Mouse (Mus musculus): ENCODE data around the gene Cnih2. TPM values are rescaled to one million over a fixed set of nuclear protein-coding genes. Genes with fewer than 3 reads are reported as not detected.
"Not testable (repeated sequence)": the region's sequence is repeated elsewhere in the genome, so short reads cannot be mapped to it uniquely, and the experiment has no call there.

The Cnih2 gene
- polyA plus RNA-seq, 1 experiment, result 399 TPM

- Histone ChIP-seq H3K4me1 (ENCODE audit: control insufficient read depth, insufficient read depth, low read length) (peaks cover 2% of the 10 kb centered on the region; the same call in 1 of the 2 replicates), H3K4me3 (ENCODE audit: insufficient read depth, low read length) (peak overlapping the region; percentile 55), H3K27ac (ENCODE audit: insufficient read depth, low read length) (peak overlapping the region; percentile 76)
- TF ChIP-seq POLR2A (IDR thresholded peaks at IDR 0.05; ENCODE audit: extremely low read depth, insufficient read depth, low read length), result peak; percentile 8; the same call in 1 of the 2 replicates
- TF ChIP-seq CTCF (IDR thresholded peaks at IDR 0.05; ENCODE audit: extremely low read depth, insufficient read depth, low read length), result no peak
These were observed 2.3 kb downstream of the Cnih2 start for GRCm38 (mm10) chr19:5095887-5096474.

GRCm38 (mm10) chr19:5094746-5095417 lies 3.4 kb downstream of the Cnih2 start:
- Histone ChIP-seq H3K27ac (ENCODE audit: insufficient read depth, low read length) (peak overlapping the region; percentile 11; the same call in 1 of the 2 replicates), H3K4me3 (ENCODE audit: insufficient read depth, low read length) (peak overlapping the region; percentile 55), H3K4me1 (ENCODE audit: control insufficient read depth, insufficient read depth, low read length) (peaks cover 2% of the 10 kb centered on the region; the same call in 1 of the 2 replicates)
- TF ChIP-seq POLR2A (IDR thresholded peaks at IDR 0.05; ENCODE audit: extremely low read depth, insufficient read depth, low read length), result no peak; the same call in 1 of the 2 replicates
- no peak for TF ChIP-seq CTCF (IDR thresholded peaks at IDR 0.05; ENCODE audit: extremely low read depth, insufficient read depth, low read length)

GRCm38 (mm10) chr19:5094243-5094632 lies 4.1 kb downstream of the Cnih2 start:
- Histone ChIP-seq H3K4me1 (ENCODE audit: control insufficient read depth, insufficient read depth, low read length) (peaks cover 2% of the 10 kb centered on the region; the same call in 1 of the 2 replicates), H3K4me3 (ENCODE audit: insufficient read depth, low read length) (peak overlapping the region; percentile 55), H3K27ac (ENCODE audit: insufficient read depth, low read length) (0 out of 2 replicates have a peak overlapping the region, but pooled peaks have one; percentile 11)
- peak; percentile 73 for TF ChIP-seq CTCF (IDR thresholded peaks at IDR 0.05; ENCODE audit: extremely low read depth, insufficient read depth, low read length)
- TF ChIP-seq POLR2A (IDR thresholded peaks at IDR 0.05; ENCODE audit: extremely low read depth, insufficient read depth, low read length), result peak; percentile 13; the same call in 1 of the 2 replicates

GRCm38 (mm10) chr19:5093481-5094242 lies 4.7 kb downstream of the Cnih2 start:
- Histone ChIP-seq H3K27ac (ENCODE audit: insufficient read depth, low read length) (no peak overlapping the region), H3K4me1 (ENCODE audit: control insufficient read depth, insufficient read depth, low read length) (peaks cover 2% of the 10 kb centered on the region; the same call in 1 of the 2 replicates), H3K4me3 (ENCODE audit: insufficient read depth, low read length) (no peak overlapping the region; the same call in 1 of the 2 replicates)
- TF ChIP-seq CTCF (IDR thresholded peaks at IDR 0.05; ENCODE audit: extremely low read depth, insufficient read depth, low read length) (no peak), POLR2A (IDR thresholded peaks at IDR 0.05; ENCODE audit: extremely low read depth, insufficient read depth, low read length) (no peak)

GRCm38 (mm10) chr19:5092083-5092482 lies 6.2 kb downstream of the Cnih2 start:
- TF ChIP-seq POLR2A (IDR thresholded peaks at IDR 0.05; ENCODE audit: extremely low read depth, insufficient read depth, low read length) (peak; percentile 46), CTCF (IDR thresholded peaks at IDR 0.05; ENCODE audit: extremely low read depth, insufficient read depth, low read length) (no peak)
- Histone ChIP-seq H3K27ac (ENCODE audit: insufficient read depth, low read length) (no peak overlapping the region), H3K4me1 (ENCODE audit: control insufficient read depth, insufficient read depth, low read length) (no peaks in the 10 kb centered on the region; the same call in 1 of the 2 replicates), H3K4me3 (ENCODE audit: insufficient read depth, low read length) (no peak overlapping the region)

- Histone ChIP-seq H3K4me3 (ENCODE audit: insufficient read depth, low read length) (peak overlapping the region; percentile 87; the same call in 1 of the 2 replicates), H3K4me1 (ENCODE audit: control insufficient read depth, insufficient read depth, low read length) (no peaks in the 10 kb centered on the region), H3K27ac (ENCODE audit: insufficient read depth, low read length) (no peak overlapping the region)
- TF ChIP-seq CTCF (IDR thresholded peaks at IDR 0.05; ENCODE audit: extremely low read depth, insufficient read depth, low read length) (no peak), POLR2A (IDR thresholded peaks at IDR 0.05; ENCODE audit: extremely low read depth, insufficient read depth, low read length) (no peak)
These were observed 9.0 kb downstream of the Cnih2 start for GRCm38 (mm10) chr19:5089324-5089723.

GRCm38 (mm10) chr19:5087884-5088728 lies 10.2 kb downstream of the Cnih2 start, which contains the start of gene Yif1a:
Gene Yif1a (plus strand): TSS chr19:5088538.
- peak within 1 kb of the TSS; percentile 87 for H3K4me3 ChIP-seq (ENCODE audit: insufficient read depth, low read length)
- H3K27ac ChIP-seq (ENCODE audit: insufficient read depth, low read length), result peak within 1 kb of the TSS; percentile 57
- peak; percentile 70; the same call in 1 of the 2 replicates for TF ChIP-seq POLR2A (IDR thresholded peaks at IDR 0.05; ENCODE audit: extremely low read depth, insufficient read depth, low read length)
- peak; percentile 38 for TF ChIP-seq CTCF (IDR thresholded peaks at IDR 0.05; ENCODE audit: extremely low read depth, insufficient read depth, low read length)
- H3K4me1 ChIP-seq (ENCODE audit: control insufficient read depth, insufficient read depth, low read length), result no peaks in the 10 kb centered on the region

GRCm38 (mm10) chr19:5086533-5086932 lies 11.8 kb downstream of the Cnih2 start:
- not testable (repeated sequence) for H3K4me1 ChIP-seq (ENCODE audit: control insufficient read depth, insufficient read depth, low read length); H3K27ac ChIP-seq (ENCODE audit: insufficient read depth, low read length)
- H3K4me3 ChIP-seq (ENCODE audit: insufficient read depth, low read length), result peak overlapping the region; percentile 99; the same call in 1 of the 2 replicates
